Mouse (Mus musculus) thymus, adult 2 months (tissue): ENCODE measurements at regions not wholly inside any gene's neighbourhood (a gene's known extent, or its start where the extent isn't known, plus 50 kb on each side); places are given as distances from the start of the nearest gene placed in this dataset.

Source experiments
- DNase-seq: peaks from one replicate; pipeline ENCODE4 v3.0.0; 2021
- H3K27ac ChIP-seq: fragments of 200-500 bp; 2 replicates; pipeline ENCODE4 v1.5.1; 2012; ENCODE audit warnings: low read length, control low read depth; ENCODE audit not compliant: control insufficient read depth, insufficient read depth
- H3K27me3 ChIP-seq: fragments of 200-500 bp; 2 replicates; pipeline ENCODE4 v1.6.1; 2012; ENCODE audit warnings: mild to moderate bottlenecking, low read length, moderate library complexity, mixed read lengths; ENCODE audit not compliant: control insufficient read depth, insufficient read depth
- H3K36me3 ChIP-seq: fragments of 200-500 bp; 2 replicates; pipeline ENCODE4 v1.6.1; 2012; ENCODE audit warnings: mild to moderate bottlenecking, low read length, moderate library complexity; ENCODE audit not compliant: control insufficient read depth, insufficient read depth
- H3K4me1 ChIP-seq: fragments of 200-500 bp; replicated peaks from 2 replicates; pipeline ENCODE4 v1.6.1; 2012; ENCODE audit warnings: low read length; ENCODE audit not compliant: control insufficient read depth, insufficient read depth
- H3K4me3 ChIP-seq: fragments of 200-500 bp; 2 replicates; pipeline ENCODE4 v1.5.1; 2012; ENCODE audit warnings: mild to moderate bottlenecking, low read length, control low read depth, moderate library complexity; ENCODE audit not compliant: control insufficient read depth, insufficient read depth
- CTCF ChIP-seq: fragments of 200-500 bp; IDR thresholded peaks from 2 replicates; pipeline ENCODE4 v1.5.1; 2012; ENCODE audit warnings: mild to moderate bottlenecking, control low read depth, low read length, moderate library complexity, borderline replicate concordance; ENCODE audit not compliant: control insufficient read depth, poor library complexity, insufficient read depth; ENCODE audit errors: extremely low read depth
- POLR2A ChIP-seq: fragments of 200-500 bp; IDR thresholded peaks from 2 replicates; pipeline ENCODE4 v1.6.1; 2012; ENCODE audit warnings: mild to moderate bottlenecking, low read length, control low read depth, moderate library complexity; ENCODE audit not compliant: control insufficient read depth, poor library complexity, insufficient read depth; ENCODE audit errors: extremely low read depth
- WGBS: fragments of 180-500 bp; shearing (Covaris S2); methylation state at CpG from one replicate; pipeline ENCODE4 v1.1.7; 2018; 5-methylcytosine and 5-hydroxymethylcytosine counted together

- 91% methylated on average over 6 of the region's 6 CpGs for WGBS
- H3K4me3 ChIP-seq, result no peak overlapping the region
- no peak for DNase-seq
These were observed 80.5 kb upstream of the Got2 start for GRCm38 (mm10) chr8:95968828-95969227.

GRCm38 (mm10) chr8:95966430-95966829, 78.1 kb upstream of the Got2 start:
- Histone ChIP-seq H3K4me3 (no peak overlapping the region), H3K4me1 (no peaks in the 10 kb centered on the region), H3K36me3 (no peaks in the 10 kb centered on the region), H3K27ac (no peak overlapping the region), H3K27me3 (no peaks in the 10 kb centered on the region)
- TF ChIP-seq CTCF (no peak), POLR2A (no peak)
- 56% methylated on average over 1 of the region's 1 CpGs for WGBS
- no peak for DNase-seq

More at GRCm38 (mm10) chr8:95968828-95969227, 80.5 kb upstream of the Got2 start:
- Histone ChIP-seq H3K4me1 (no peaks in the 10 kb centered on the region), H3K27me3 (no peaks in the 10 kb centered on the region), H3K27ac (no peak overlapping the region), H3K36me3 (no peaks in the 10 kb centered on the region)
- no peak for TF ChIP-seq POLR2A
- TF ChIP-seq CTCF, result no peak

GRCm38 (mm10) chr8:95952257-95952656, 63.9 kb upstream of the Got2 start:
- DNase-seq, result no peak
- Histone ChIP-seq H3K4me3 (no peak overlapping the region), H3K4me1 (no peaks in the 10 kb centered on the region), H3K27ac (no peak overlapping the region), H3K36me3 (no peaks in the 10 kb centered on the region), H3K27me3 (no peaks in the 10 kb centered on the region)
- no peak for TF ChIP-seq CTCF
- TF ChIP-seq POLR2A, result no peak
- WGBS, result 46% methylated on average over 10 of the region's 10 CpGs

GRCm38 (mm10) chr8:95951794-95952193, 63.4 kb upstream of the Got2 start:
- no peak overlapping the region for H3K4me3 ChIP-seq
- H3K4me1 ChIP-seq, result no peaks in the 10 kb centered on the region
- H3K27ac ChIP-seq, result no peak overlapping the region
- TF ChIP-seq POLR2A, result no peak
- TF ChIP-seq CTCF, result no peak
- 6% methylated on average over 17 of the region's 17 CpGs for WGBS
- DNase-seq, result peak; percentile 18
- no peaks in the 10 kb centered on the region for H3K27me3 ChIP-seq
- H3K36me3 ChIP-seq, result no peaks in the 10 kb centered on the region
